Mouse (Mus musculus): ENCODE data around the gene Saxo2.

- no peak for TF ChIP-seq POLR2A (IDR thresholded peaks at IDR 0.05; ENCODE audit: extremely low read depth, insufficient read depth, low read length)
- TF ChIP-seq CTCF (IDR thresholded peaks at IDR 0.05; ENCODE audit: low read depth, low read length), result no peak
Observed at GRCm38 (mm10) chr7:82609629-82610028, 38.7 kb downstream of the Saxo2 start.

Data from liver, adult 2 months (tissue).